Mouse (Mus musculus) small intestine, adult 2 months (tissue): ENCODE measurements around the gene 2310057N15Rik. TPM values are rescaled to one million over a fixed set of nuclear protein-coding genes. Genes with fewer than 3 reads are reported as not detected.

Experiments
- H3K27ac ChIP-seq: fragments of 200-500 bp; 2 replicates; pipeline ENCODE4 v1.5.1; 2012; ENCODE audit warnings: low read depth, low read length, control low read depth, inconsistent platforms; ENCODE audit not compliant: insufficient read depth
- H3K27me3 ChIP-seq: fragments of 200-500 bp; 2 replicates; pipeline ENCODE4 v1.6.1; 2012; ENCODE audit warnings: mild to moderate bottlenecking, moderate library complexity, low read length, inconsistent platforms; ENCODE audit not compliant: control insufficient read depth, insufficient read depth
- H3K36me3 ChIP-seq: fragments of 200-500 bp; 2 replicates; pipeline ENCODE4 v1.6.1; 2012; ENCODE audit warnings: mild to moderate bottlenecking, low read length, control low read depth, inconsistent platforms; ENCODE audit not compliant: control insufficient read depth, insufficient read depth
- H3K4me1 ChIP-seq: fragments of 200-500 bp; 2 replicates; pipeline ENCODE4 v1.6.1; 2012; ENCODE audit warnings: low read length, inconsistent platforms, mixed read lengths; ENCODE audit not compliant: control insufficient read depth, insufficient read depth, insufficient read length
- H3K4me3 ChIP-seq: fragments of 200-500 bp; 2 replicates; pipeline ENCODE4 v1.5.1; 2012; ENCODE audit warnings: low read depth, mild to moderate bottlenecking, control low read depth, inconsistent platforms, low read length, moderate library complexity
- CTCF ChIP-seq: fragments of 200-500 bp; IDR thresholded peaks from 2 replicates; pipeline ENCODE4 v1.5.1; 2012; ENCODE audit warnings: low read depth, mild to moderate bottlenecking, control low read depth, inconsistent platforms, low read length, moderate library complexity, mixed read lengths; ENCODE audit not compliant: insufficient replicate concordance, insufficient read length; ENCODE audit errors: extremely low read depth
- POLR2A ChIP-seq: fragments of 200-500 bp; IDR thresholded peaks from 2 replicates; pipeline ENCODE4 v1.6.1; 2012; ENCODE audit warnings: low read depth, mild to moderate bottlenecking, control low read depth, inconsistent platforms, low read length, moderate library complexity
- WGBS: fragments of 180-500 bp; shearing (Covaris S2); methylation state at CpG from one replicate; pipeline ENCODE4 v1.1.7; 2018; 5-methylcytosine and 5-hydroxymethylcytosine counted together
- polyA plus RNA-seq: library from polyadenylated mRNA; depleted of rRNA; stranded (reverse); fragments of >200 nt; gene quantifications from 2 replicates; pipeline ENCODE4 v1.2.3, GENCODE M21; 2012; rRNA removed

The 2310057N15Rik gene
- polyA plus RNA-seq, 1 experiment: not detected

- H3K4me3 ChIP-seq: no peak overlapping the region
- no peaks in the 10 kb centered on the region for H3K27me3 ChIP-seq
- WGBS: 64% methylated on average over 4 of the region's 4 CpGs
- H3K27ac ChIP-seq: no peak overlapping the region
- no peaks in the 10 kb centered on the region for H3K36me3 ChIP-seq
- TF ChIP-seq POLR2A (no peak), CTCF (no peak)
- H3K4me1 ChIP-seq: no peaks in the 10 kb centered on the region
Observed at GRCm38 (mm10) chr16:88747943-88748342, 26.1 kb downstream of the 2310057N15Rik start.

GRCm38 (mm10) chr16:88744750-88745340 lies 29.2 kb downstream of the 2310057N15Rik start:
- no peaks in the 10 kb centered on the region for H3K36me3 ChIP-seq
- no peaks in the 10 kb centered on the region for H3K27me3 ChIP-seq
- H3K4me3 ChIP-seq: no peak overlapping the region
- 73% methylated on average over 4 of the region's 4 CpGs for WGBS
- TF ChIP-seq CTCF (no peak), POLR2A (no peak)
- H3K27ac ChIP-seq: no peak overlapping the region
- no peaks in the 10 kb centered on the region for H3K4me1 ChIP-seq

- TF ChIP-seq POLR2A (no peak), CTCF (no peak)
- H3K27me3 ChIP-seq: no peaks in the 10 kb centered on the region
- WGBS: 27% methylated on average over 2 of the region's 2 CpGs
- H3K4me3 ChIP-seq: no peak overlapping the region
- H3K36me3 ChIP-seq: no peaks in the 10 kb centered on the region
- H3K27ac ChIP-seq: no peak overlapping the region
- H3K4me1 ChIP-seq: no peaks in the 10 kb centered on the region
Observed at GRCm38 (mm10) chr16:88735391-88735790, 38.6 kb downstream of the 2310057N15Rik start.

GRCm38 (mm10) chr16:88728812-88729275 lies 45.2 kb downstream of the 2310057N15Rik start, which contains the start of gene Krtap13-1:
Krtap13-1 (plus strand) TSS chr16:88728862.
- Histone ChIP-seq H3K27me3 (no peaks in the 10 kb centered on the region), H3K27ac (no peak within 1 kb of the TSS), H3K4me3 (no peak within 1 kb of the TSS), H3K4me1 (no peaks in the 10 kb centered on the region), H3K36me3 (no peaks in the 10 kb centered on the region)
- TF ChIP-seq POLR2A (no peak), CTCF (no peak)
- WGBS: 80% methylated on average over 4 of the region's 4 CpGs

Other genes with a start within 250 kb of the 2310057N15Rik start
- gene Cldn8, start 211.0 kb downstream of the 2310057N15Rik start, polyA plus RNA-seq: 0.39 and 0.55 TPM in 2 replicates
- gene Krtap24-1, start 161.9 kb downstream of the 2310057N15Rik start, polyA plus RNA-seq: not detected in 2 replicates
- not detected in 2 replicates for gene 2310079G19Rik, start 146.5 kb downstream of the 2310057N15Rik start, polyA plus RNA-seq
- gene Krtap26-1, start 126.4 kb downstream of the 2310057N15Rik start, polyA plus RNA-seq: not detected in 2 replicates
- not detected in 2 replicates for gene Krtap27-1, start 102.5 kb downstream of the 2310057N15Rik start, polyA plus RNA-seq
- not detected in 2 replicates for gene 2310061N02Rik, start 66.2 kb downstream of the 2310057N15Rik start, polyA plus RNA-seq
- not detected in 2 replicates for gene Krtap13-1, start 45.3 kb downstream of the 2310057N15Rik start, polyA plus RNA-seq
- not detected in 2 replicates for gene Krtap13, start 22.6 kb downstream of the 2310057N15Rik start, polyA plus RNA-seq
- not detected in 2 replicates for gene 2310034C09Rik, start 15.4 kb downstream of the 2310057N15Rik start, polyA plus RNA-seq
- gene Gm5965, start 3.7 kb upstream of the 2310057N15Rik start, polyA plus RNA-seq: not detected in 2 replicates
- gene Gm20741, start 38.0 kb upstream of the 2310057N15Rik start, polyA plus RNA-seq: not detected in 2 replicates
- gene Krtap15, start 46.0 kb upstream of the 2310057N15Rik start, polyA plus RNA-seq: not detected in 2 replicates
- gene Krtap14, start 51.9 kb upstream of the 2310057N15Rik start, polyA plus RNA-seq: not detected in 2 replicates
- gene Krtap19-1, start 95.2 kb upstream of the 2310057N15Rik start, polyA plus RNA-seq: not detected in 2 replicates
- not detected in 2 replicates for gene Krtap19-2, start 100.1 kb upstream of the 2310057N15Rik start, polyA plus RNA-seq
- gene Krtap19-3, start 103.8 kb upstream of the 2310057N15Rik start, polyA plus RNA-seq: not detected in 2 replicates
- not detected in 2 replicates for gene Krtap19-4, start 110.9 kb upstream of the 2310057N15Rik start, polyA plus RNA-seq
- gene Krtap19-5, start 122.3 kb upstream of the 2310057N15Rik start, polyA plus RNA-seq: not detected in 2 replicates
- not detected in 2 replicates for gene Krtap19-9b, start 158.1 kb upstream of the 2310057N15Rik start, polyA plus RNA-seq
- gene Krtap16-3, start 188.7 kb upstream of the 2310057N15Rik start, polyA plus RNA-seq: not detected in 2 replicates
- not detected in 2 replicates for gene Krtap22-2, start 236.6 kb upstream of the 2310057N15Rik start, polyA plus RNA-seq
- gene Gm10229, start 241.1 kb upstream of the 2310057N15Rik start, polyA plus RNA-seq: not detected in 2 replicates